Mouse (Mus musculus) gastrocnemius, adult 2 months (tissue): ENCODE data around the gene Shroom3. TPM values are rescaled to one million over a fixed set of nuclear protein-coding genes. Genes with fewer than 3 reads are reported as not detected.
A peak's percentile ranks its signal among the peaks of the same experiment; 100 is the strongest.

Source experiments
- DNase-seq: peaks from one replicate; pipeline ENCODE4 v3.0.0; 2022
- H3K27ac ChIP-seq: fragments of 200-600 bp; 2 replicates; pipeline ENCODE4 v1.8.1; 2022; ENCODE audit warnings: mild to moderate bottlenecking
- H3K4me3 ChIP-seq: fragments of 200-600 bp; 2 replicates; pipeline ENCODE4 v1.8.1; 2022; ENCODE audit warnings: mild to moderate bottlenecking, moderate library complexity
- CTCF ChIP-seq: fragments of 200-600 bp; IDR thresholded peaks from 2 replicates; pipeline ENCODE4 v1.8.1; 2022; ENCODE audit warnings: antibody characterized with exemption, mild to moderate bottlenecking, moderate library complexity
- intact Hi-C: fragments of 180-260 bp; cut with DNase I; formaldehyde crosslinking; loops from one replicate; pipeline ENCODE4 v1.15.1; 2025
- total RNA-seq, 2 experiments: library from RNA; stranded (reverse); gene quantifications; 2 replicates each; pipeline ENCODE4 v1.2.3; 2021

Shroom3 gene
- total RNA-seq, 2 experiments from 2014 or later, result 0.53 to 1.2 TPM

DNA sequence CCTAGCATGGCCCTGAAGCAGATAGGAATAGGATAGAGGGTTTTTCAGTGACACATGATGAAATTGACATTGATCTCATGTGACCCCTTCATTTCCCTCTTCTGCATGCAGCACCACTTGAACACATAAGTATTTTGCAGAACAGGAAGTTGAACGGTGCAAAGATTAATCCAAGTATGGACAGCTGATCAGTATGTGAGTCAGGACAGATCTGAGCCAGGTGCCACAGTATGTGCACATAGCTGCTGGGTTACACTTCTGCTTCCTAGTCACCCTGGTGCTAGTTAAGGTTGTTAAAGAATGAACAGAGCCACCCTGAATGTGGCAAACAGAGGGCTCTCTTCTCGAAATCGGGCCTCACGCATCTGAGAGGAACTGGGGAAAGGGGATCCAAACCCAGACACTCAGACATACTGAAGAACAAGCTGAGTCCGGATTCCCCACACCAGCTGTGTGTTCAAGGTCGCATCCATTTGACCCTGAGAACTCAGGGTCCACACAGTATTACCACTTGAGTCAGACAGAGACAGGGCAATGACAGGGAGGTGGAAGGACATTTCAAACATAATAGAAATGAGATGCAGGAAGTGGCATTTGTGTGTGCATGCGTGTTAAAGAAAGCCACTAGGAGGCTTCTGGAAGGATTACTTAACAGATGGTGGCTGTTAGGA is 251.2 kb downstream of the Shroom3 start:
- H3K4me3 ChIP-seq, result no peak overlapping the region
- intact Hi-C loops, result no loop called here
- no peak for TF ChIP-seq CTCF
- no peak for DNase-seq
- no peak overlapping the region for H3K27ac ChIP-seq

DNA sequence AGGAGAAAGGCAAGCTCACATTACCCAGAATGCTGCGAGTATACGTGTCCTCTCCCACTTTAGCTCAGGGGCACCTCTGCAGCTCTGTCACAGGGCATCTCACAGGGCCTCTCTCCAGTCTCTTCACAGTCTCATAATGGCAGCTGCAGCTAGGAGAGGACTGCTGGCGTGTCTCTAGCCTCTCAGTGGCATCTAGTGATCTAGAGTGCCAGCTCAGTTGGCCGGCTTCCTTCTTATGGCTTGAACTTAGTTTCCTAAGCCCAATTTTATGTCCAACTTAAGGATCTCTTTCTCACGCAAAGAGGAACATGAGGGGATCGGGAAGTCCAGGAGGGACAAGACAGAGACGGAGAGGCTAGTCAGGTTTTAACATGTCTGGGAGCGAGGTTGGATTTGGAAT is 252.6 kb downstream of the Shroom3 start:
- no peak overlapping the region for H3K27ac ChIP-seq
- TF ChIP-seq CTCF, result no peak
- intact Hi-C loops, result no loop called here
- no peak for DNase-seq
- H3K4me3 ChIP-seq, result no peak overlapping the region

GRCm38 (mm10) chr5:92937701-92938100 is 254.5 kb downstream of the Shroom3 start:
- no peak for DNase-seq
- TF ChIP-seq CTCF, result no peak
- intact Hi-C loops, result no loop called here
- no peak overlapping the region for H3K4me3 ChIP-seq
- H3K27ac ChIP-seq, result no peak overlapping the region

DNA sequence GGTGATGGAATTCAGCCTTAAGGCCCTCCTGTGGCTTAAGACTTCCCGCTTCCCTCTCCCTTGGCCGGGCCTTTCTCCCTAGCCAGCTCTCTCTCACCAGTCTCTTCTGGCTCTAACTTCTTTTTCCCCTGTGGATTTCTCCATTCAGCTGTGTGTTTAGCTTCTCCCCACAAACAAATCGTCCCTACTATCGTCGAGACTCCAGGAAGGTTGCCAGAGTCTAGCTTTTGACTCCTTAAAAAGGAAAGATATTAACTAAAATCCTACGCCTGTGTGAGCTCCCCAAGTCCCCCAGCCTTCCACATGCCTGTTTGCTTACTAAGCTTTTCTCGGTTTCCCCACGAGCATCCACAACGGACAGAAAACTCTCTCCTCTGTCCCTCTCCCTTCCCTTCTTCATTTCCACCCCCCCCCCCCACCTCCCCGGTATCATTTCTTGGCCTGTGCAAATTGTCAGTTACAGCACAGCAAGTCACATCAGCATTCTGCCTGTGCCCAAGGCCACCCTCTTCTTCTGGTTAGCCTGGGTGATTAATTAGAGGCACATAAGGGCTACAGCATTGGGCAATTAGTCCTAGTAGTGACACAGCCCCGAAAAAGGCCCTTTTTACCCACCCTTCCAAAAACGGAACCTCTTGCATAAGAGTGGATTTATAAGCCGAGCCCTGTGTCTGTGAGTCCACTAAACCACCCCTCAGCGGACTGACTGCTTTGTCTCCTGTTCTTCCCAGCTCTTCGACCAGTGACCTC is 256.2 kb downstream of the Shroom3 start:
- Histone ChIP-seq H3K4me3 (no peak overlapping the region), H3K27ac (peak overlapping the region; percentile 20; the same call in 1 of the 2 replicates)
- intact Hi-C loops, result no loop called here
- no peak for TF ChIP-seq CTCF
- DNase-seq, result no peak

DNA sequence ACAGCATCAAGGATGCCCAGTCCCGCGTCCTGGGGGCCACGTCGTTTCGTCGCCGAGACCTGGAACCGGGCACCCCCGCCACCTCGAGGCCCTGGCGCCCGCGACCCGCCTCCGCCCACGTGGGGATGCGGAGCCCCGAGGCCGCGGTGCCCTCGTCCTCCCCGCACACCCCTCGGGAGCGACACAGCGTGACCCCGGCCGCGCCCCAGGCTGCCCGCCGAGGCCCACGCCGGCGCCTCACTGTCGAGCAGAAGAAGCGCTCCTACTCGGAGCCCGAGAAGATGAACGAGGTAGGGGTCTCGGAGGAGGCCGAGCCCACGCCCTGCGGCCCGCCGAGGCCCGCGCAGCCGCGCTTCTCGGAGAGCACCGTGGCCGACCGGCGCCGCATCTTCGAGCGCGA is 258.9 kb downstream of the Shroom3 start:
- Histone ChIP-seq H3K4me3 (no peak overlapping the region), H3K27ac (no peak overlapping the region)
- no peak for DNase-seq
- TF ChIP-seq CTCF, result no peak
- intact Hi-C loops, result no loop called here

GRCm38 (mm10) chr5:92942577-92942976 is 259.3 kb downstream of the Shroom3 start:
- TF ChIP-seq CTCF, result no peak
- no peak for DNase-seq
- intact Hi-C loops, result no loop called here
- H3K27ac ChIP-seq, result no peak overlapping the region
- H3K4me3 ChIP-seq, result no peak overlapping the region

GRCm38 (mm10) chr5:92944867-92945266 is 261.6 kb downstream of the Shroom3 start:
- no peak for DNase-seq
- Histone ChIP-seq H3K4me3 (no peak overlapping the region), H3K27ac (no peak overlapping the region)
- intact Hi-C loops, result no loop called here
- no peak for TF ChIP-seq CTCF

GRCm38 (mm10) chr5:92948972-92949745 is 265.9 kb downstream of the Shroom3 start:
- no peak for TF ChIP-seq CTCF
- no peak for DNase-seq
- intact Hi-C loops, result no loop called here
- Histone ChIP-seq H3K4me3 (no peak overlapping the region), H3K27ac (no peak overlapping the region)

GRCm38 (mm10) chr5:92950583-92950982 is 267.3 kb downstream of the Shroom3 start:
- Histone ChIP-seq H3K4me3 (no peak overlapping the region), H3K27ac (no peak overlapping the region)
- TF ChIP-seq CTCF, result no peak
- DNase-seq, result no peak
- intact Hi-C loops, result no loop called here

GRCm38 (mm10) chr5:92951079-92951478 is 267.8 kb downstream of the Shroom3 start:
- no peak for TF ChIP-seq CTCF
- Histone ChIP-seq H3K27ac (no peak overlapping the region), H3K4me3 (no peak overlapping the region)
- intact Hi-C loops, result no loop called here
- DNase-seq, result no peak

GRCm38 (mm10) chr5:92953865-92954264 is 270.6 kb downstream of the Shroom3 start:
- no peak for DNase-seq
- H3K4me3 ChIP-seq, result no peak overlapping the region
- no peak overlapping the region for H3K27ac ChIP-seq
- no peak for TF ChIP-seq CTCF
- intact Hi-C loops, result loop anchor here (1.0 to 2.0 kb wide), 2 partner anchors 226 to 275 kb away; no protein-coding TSS in a partner anchor

DNA sequence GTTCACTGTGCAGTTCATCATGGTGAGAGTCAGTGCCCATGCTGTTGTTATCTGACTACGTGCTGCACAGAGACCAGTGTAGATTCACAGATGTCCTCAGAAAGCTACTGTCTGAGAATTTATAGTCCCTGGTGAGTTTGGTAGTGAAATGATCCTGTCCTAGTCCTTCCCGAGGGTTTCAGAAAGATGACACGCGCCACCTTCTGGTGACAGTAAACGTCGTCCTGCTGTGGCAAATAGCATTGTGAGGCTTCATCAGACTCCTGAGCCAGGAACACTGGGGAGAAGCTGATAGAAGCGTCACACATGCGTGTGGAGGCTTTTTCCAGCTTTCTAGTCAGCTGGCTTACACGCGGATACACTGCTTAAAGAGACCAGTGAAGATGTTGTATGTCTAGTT is 271.1 kb downstream of the Shroom3 start:
- intact Hi-C loops, result loop anchor here (1.0 kb wide), 1 partner anchor 226 kb away; no protein-coding TSS in a partner anchor
- peak; percentile 81 for TF ChIP-seq CTCF
- no peak overlapping the region for H3K27ac ChIP-seq
- no peak overlapping the region for H3K4me3 ChIP-seq
- DNase-seq, result peak; percentile 73
